Mouse (Mus musculus) left cerebral cortex, postnatal 10 days (tissue): ENCODE data around the gene Ramp3. TPM values are rescaled to one million over a fixed set of nuclear protein-coding genes. Genes with fewer than 3 reads are reported as not detected.

ENCODE experiments used
- DNase-seq, 2 experiments: peaks; one replicate each; pipeline ENCODE4 v3.0.0; 2021 to 2022; ENCODE audit warnings: low spot score in 2 of 2, mixed read lengths in 1 of 2; ENCODE audit errors: extremely low spot score in 1 of 2
- intact Hi-C: fragments of 180-260 bp; cut with DNase I; formaldehyde crosslinking; loops from one replicate; pipeline ENCODE4 v1.15.1; 2025
- total RNA-seq, 2 experiments: library from RNA; stranded (reverse); gene quantifications; 2 replicates each; pipeline ENCODE4 v1.2.3; 2021

Ramp3 gene
- total RNA-seq, 2 experiments from 2014 or later, result 34.5 to 46.0 TPM

DNA sequence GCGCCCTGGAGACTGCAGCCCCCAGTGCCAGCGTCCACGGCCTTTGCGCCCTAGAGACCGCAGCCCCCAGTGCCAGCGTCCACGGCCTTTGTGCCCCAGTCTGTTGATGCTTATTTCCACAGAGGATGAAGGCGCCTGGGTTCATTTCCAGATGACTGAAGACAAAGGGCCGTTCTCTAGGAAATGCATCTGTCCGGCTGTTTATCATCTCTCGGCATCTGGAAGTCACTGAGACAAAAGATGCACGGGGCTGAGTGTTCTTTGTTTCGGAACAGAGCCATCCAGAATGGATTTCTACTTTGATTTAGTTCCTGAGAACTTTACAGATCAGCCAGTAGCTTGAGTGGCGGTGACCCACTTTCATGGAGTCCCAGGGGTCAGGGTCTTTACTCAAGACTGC, 2.9 kb downstream of the Ramp3 start:
- DNase-seq, result no peak
- intact Hi-C loops, result no loop called here

GRCm38 (mm10) chr11:6666634-6667033, 8.3 kb downstream of the Ramp3 start:
- DNase-seq, result no peak
- intact Hi-C loops, result no loop called here

- DNase-seq, result no peak
- intact Hi-C loops, result no loop called here
Measured at GRCm38 (mm10) chr11:6669041-6669440, 10.7 kb downstream of the Ramp3 start.

DNA sequence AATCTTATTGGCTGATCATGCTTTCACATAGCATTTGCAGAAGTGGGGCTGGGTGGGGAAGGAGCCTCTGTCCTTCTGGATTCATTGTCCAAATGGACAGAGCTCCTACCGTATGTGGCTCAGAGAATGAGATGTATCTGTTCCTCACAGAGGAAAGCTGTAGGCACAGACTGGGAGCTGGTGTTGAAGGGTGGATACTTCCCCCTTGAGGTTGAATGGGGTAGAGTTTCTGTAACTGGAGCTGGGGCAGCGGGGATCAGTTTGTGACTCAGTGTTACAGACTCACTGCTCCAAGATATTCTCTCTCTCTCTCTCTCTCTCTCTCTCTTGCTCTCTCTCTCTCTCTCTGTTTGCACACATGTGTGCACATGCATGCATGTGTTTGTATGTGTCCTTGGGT, 11.7 kb downstream of the Ramp3 start:
- intact Hi-C loops, result no loop called here
- DNase-seq, result no peak

DNA sequence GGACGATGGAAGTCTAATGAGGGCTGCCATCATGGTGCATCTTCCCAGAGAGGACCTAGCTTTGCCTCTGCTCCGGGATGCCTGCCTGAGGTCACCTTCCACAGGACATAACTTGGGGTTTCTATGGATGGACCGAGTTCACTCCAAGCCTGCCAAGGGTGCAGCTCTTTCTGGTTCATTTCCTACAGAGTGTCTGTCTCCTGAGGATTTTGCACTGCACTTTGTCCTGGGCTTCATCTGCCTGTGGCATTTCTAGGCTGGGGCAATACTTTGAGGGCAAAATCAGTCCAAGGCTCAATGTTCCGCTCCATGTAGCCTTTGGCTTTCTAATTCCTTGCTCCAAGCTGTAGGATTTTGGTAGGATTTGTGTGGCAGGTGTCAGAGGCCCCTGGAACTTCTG, 12.5 kb downstream of the Ramp3 start:
- intact Hi-C loops, result no loop called here
- no peak for DNase-seq

- intact Hi-C loops, result no loop called here
Measured at GRCm38 (mm10) chr11:6674701-6675100, 16.4 kb downstream of the Ramp3 start.

GRCm38 (mm10) chr11:6675402-6675801, 17.1 kb downstream of the Ramp3 start:
- DNase-seq, result no peak
- intact Hi-C loops, result no loop called here

More at GRCm38 (mm10) chr11:6674701-6675100, 16.4 kb downstream of the Ramp3 start:
- DNase-seq, result no peak

- intact Hi-C loops, result no loop called here
- DNase-seq, result no peak
Measured at GRCm38 (mm10) chr11:6676641-6677040, 18.3 kb downstream of the Ramp3 start.

GRCm38 (mm10) chr11:6677530-6677929, 19.2 kb downstream of the Ramp3 start:
- DNase-seq, result no peak
- intact Hi-C loops, result no loop called here

GRCm38 (mm10) chr11:6679694-6680396, 21.5 kb downstream of the Ramp3 start:
- no peak for DNase-seq
- intact Hi-C loops, result no loop called here

DNA sequence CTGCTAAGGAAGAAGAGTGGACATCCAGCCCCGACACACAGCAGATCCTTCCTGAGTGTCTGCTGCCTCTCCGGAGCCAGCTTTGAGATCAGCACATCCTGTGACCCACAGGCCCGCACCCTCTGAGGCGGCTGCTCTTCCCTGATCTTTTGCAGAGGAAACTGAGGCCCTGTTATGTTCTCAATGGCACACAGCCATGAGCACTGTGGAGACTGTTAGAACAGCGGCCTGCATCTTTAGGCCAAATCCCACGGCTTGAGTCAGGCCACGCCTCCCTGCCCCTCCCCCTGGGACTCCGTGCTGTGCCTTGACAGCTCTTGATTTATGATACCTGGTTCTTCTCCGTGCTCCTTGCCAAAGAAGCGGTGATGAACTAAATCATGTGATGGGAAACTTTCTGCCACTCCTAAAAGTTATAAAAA, 22.1 kb downstream of the Ramp3 start:
- intact Hi-C loops, result no loop called here
- no peak for DNase-seq

DNA sequence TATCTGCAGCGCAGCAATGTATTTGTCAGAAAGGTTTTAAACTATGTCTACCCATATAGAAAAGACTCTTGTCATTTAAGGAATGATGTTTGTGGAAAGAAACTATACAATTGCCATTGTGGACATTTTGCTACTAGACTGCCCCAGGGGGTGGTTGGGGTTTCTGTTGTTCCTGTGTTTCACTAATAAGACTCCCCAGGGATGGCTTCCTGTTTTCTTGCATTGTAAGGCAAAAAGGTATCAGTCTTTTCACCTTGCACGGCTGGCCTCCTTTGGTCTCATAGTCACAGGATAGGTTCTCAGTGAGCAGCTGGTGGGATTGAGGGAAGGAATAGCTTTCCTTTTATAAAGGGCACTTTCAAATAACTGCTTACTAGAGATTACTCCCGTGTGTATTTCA, 26.4 kb downstream of the Ramp3 start:
- intact Hi-C loops, result no loop called here

DNA sequence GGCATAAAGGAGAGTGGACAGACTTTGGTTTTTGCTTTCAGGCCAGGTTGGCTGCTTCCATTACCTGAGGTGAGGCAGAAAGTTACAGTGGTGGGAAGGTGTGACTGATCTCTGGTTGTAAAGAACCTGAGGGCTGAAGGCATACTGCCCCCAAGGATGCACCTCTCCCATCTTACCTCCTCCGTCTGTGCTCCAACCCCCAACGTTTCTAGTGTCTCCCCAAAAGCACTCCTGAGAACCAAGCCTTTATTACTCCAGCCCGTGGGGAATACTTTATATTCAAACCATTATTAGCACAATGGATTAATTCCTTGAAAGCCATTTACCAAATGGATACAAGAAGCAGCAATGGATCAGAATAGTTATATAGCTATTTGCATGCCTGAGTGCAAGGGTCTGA, 30.6 kb downstream of the Ramp3 start:
- intact Hi-C loops, result no loop called here
- no peak for DNase-seq

More for the DNA sequence above, 26.4 kb downstream of the Ramp3 start:
- no peak for DNase-seq

- DNase-seq, result peak in 1 of 2 experiments; percentile 12
Measured at GRCm38 (mm10) chr11:6692341-6692740, 34.0 kb downstream of the Ramp3 start.

DNA sequence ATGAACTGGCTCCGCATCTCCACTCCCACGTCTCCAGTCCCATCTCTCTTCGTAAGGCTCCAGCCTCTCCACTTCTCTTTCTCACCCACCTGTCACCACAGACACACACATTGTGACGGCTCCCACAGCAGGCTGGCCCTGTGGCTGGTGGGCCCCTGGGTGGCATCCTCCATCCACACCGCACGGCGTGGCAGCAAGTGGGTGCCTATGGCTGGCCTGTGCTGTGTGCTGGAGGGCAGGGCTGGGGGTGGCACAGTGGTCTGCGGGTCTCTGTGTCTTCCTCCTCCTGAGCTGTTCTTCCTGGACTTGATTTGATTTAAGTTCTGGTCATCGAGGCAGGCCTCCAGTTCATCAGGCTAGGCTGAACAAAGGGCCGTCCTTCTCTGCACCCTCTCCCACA, 35.8 kb downstream of the Ramp3 start:
- no peak for DNase-seq
- intact Hi-C loops, result no loop called here

More at GRCm38 (mm10) chr11:6692341-6692740, 34.0 kb downstream of the Ramp3 start:
- intact Hi-C loops, result no loop called here

- peak in 1 of 2 experiments; percentile 61 for DNase-seq
- intact Hi-C loops, result no loop called here
Measured at GRCm38 (mm10) chr11:6695176-6695575, 36.9 kb downstream of the Ramp3 start.

DNA sequence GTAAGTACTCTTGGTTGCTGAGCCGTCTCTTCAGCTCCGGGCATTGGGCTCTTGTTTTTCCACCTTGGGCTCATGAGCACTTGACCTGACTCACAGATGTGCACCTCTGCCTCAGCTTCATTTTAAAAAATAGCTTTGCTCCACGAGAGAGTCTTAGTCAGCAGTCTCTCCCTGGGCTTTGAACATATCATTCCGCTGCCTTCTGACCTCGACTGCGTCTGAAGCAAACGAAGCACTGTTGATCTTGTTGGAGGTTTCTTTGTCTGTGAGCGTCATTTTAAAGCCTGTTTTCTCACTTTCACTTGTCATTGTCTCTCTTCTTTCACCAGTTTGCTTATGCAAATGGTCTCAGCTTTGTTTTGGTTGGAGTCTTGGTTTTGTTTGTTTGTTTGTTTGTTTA, 38.2 kb downstream of the Ramp3 start:
- intact Hi-C loops, result no loop called here
- DNase-seq, result no peak

- no peak for DNase-seq
- intact Hi-C loops, result no loop called here
Measured at GRCm38 (mm10) chr11:6697751-6698150, 39.4 kb downstream of the Ramp3 start.

- DNase-seq, result no peak
- intact Hi-C loops, result no loop called here
Measured at GRCm38 (mm10) chr11:6698281-6698680, 40.0 kb downstream of the Ramp3 start.

- no peak for DNase-seq
- intact Hi-C loops, result no loop called here
Measured at GRCm38 (mm10) chr11:6702258-6702657, 43.9 kb downstream of the Ramp3 start.

DNA sequence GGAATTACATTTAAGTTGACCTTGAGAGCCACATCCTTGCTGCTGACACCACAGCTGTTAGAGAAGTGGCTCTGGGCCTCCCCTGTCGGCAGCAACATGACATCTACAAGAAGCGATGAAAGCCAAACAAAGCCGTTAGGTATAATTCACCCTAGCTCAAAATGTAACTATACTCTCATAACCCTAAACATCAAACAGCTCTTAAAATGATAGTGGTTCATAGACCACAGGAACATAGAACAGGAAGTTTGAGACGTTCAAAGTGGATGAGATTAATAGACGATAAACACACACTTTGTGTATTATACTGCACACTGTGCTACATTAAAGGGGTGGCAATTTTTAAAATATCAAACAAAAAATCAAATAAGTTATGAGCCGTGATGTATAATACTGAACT, 46.5 kb downstream of the Ramp3 start:
- no peak for DNase-seq
- intact Hi-C loops, result no loop called here
